In genomic region chr5:66503557-66504433, GRCm38 (mm10) we compare ENCODE assay signal across 12 mouse cellular contexts.
DNase-seq lines count a peak whose midpoint lies in the region; ATAC-seq and TF ChIP-seq lines count a peak whose summit lies in the region.
"Had no signal": no experiment of that assay in that cellular context is flagged by ENCODE, and none has a peak within 500 bp of the region (broad histone marks: within the 10 kb centered on the region; RNA-seq: fewer than 3 reads in every experiment).

No protein-coding gene starts in this region.

- intact Hi-C loops in heart, postnatal 36 days (cut with DNase I) = no loop called here

- H3K9me3 ChIP-seq in heart, embryonic 11.5 days (replicated peaks; ENCODE audit: control insufficient read depth, low read length) = no peaks in the 10 kb centered on the region
- no peaks in the 10 kb centered on the region for H3K9me3 ChIP-seq in embryonic facial prominence, embryonic 10.5 days
- H3K9me3 ChIP-seq in kidney, postnatal 0 days (replicated peaks; ENCODE audit: low read length) = no peaks in the 10 kb centered on the region
- H3K9me3 ChIP-seq in forebrain, postnatal 0 days (ENCODE audit: low read length) = no peaks in the 10 kb centered on the region
- H3K9me3 ChIP-seq: neural tube, embryonic 12.5 days had no signal

- peaks cover 14% of the 10 kb centered on the region for H3K4me1 ChIP-seq in heart, embryonic 11.5 days (ENCODE audit: control insufficient read depth, insufficient read depth, low read length)
- peaks cover 16% of the 10 kb centered on the region for H3K4me1 ChIP-seq in embryonic facial prominence, embryonic 10.5 days
- H3K4me1 ChIP-seq in kidney, postnatal 0 days (replicated peaks; ENCODE audit: insufficient read depth, low read length) = peaks cover 12% of the 10 kb centered on the region; the same call in 1 of the 2 replicates
- H3K4me1 ChIP-seq in forebrain, postnatal 0 days (ENCODE audit: insufficient read depth) = no peaks in the 10 kb centered on the region

- DNase-seq in heart, postnatal 36 days = no peak
- no peak for DNase-seq in embryonic facial prominence, embryonic 10.5 days (ENCODE audit: low spot score)
- DNase-seq in kidney, postnatal 0 days (ENCODE audit: low spot score) = peak; percentile 83
- peak; percentile 36 for DNase-seq in lung, postnatal 14 days
- DNase-seq in thymus, postnatal 0 days (ENCODE audit: low spot score) = no peak
- DNase-seq in cerebellum, postnatal 14 days = no peak
- no peak for DNase-seq in forebrain, postnatal 0 days
- DNase-seq: adrenal gland, postnatal 10 days; thymus, adult 18-20 months had no signal

- 43% methylated on average over 17 of the region's 17 CpGs for WGBS in heart, embryonic 11.5 days (ENCODE audit: insufficient replicate concordance)
- WGBS in embryonic facial prominence, embryonic 10.5 days = 43% methylated on average over 17 of the region's 17 CpGs
- 33% methylated on average over 17 of the region's 17 CpGs for WGBS in kidney, postnatal 0 days
- 71% methylated on average over 17 of the region's 17 CpGs for WGBS in forebrain, postnatal 0 days

- ATAC-seq in heart, embryonic 11.5 days (replicated peaks; ENCODE audit: insufficient number of reproducible peaks, low FRiP score, low TSS enrichment) = no peak
- peak; percentile 57; the same call in 1 of the 2 replicates for ATAC-seq in kidney, postnatal 0 days (replicated peaks; ENCODE audit: low FRiP score, low read depth)
- ATAC-seq in forebrain, postnatal 0 days = no peak
- ATAC-seq: CD4-positive, CD25-positive, alpha-beta regulatory T cell, adult 4 months had no signal

- TF ChIP-seq CTCF in kidney, postnatal 0 days (IDR thresholded peaks at IDR 0.05; ENCODE audit: low read depth) = no peak
- no peak for TF ChIP-seq CTCF in forebrain, postnatal 0 days (IDR thresholded peaks at IDR 0.05; ENCODE audit: low read depth)

- H3K27ac ChIP-seq in heart, embryonic 11.5 days (ENCODE audit: low read depth, low read length) = 0 out of 2 replicates have a peak overlapping the region, but pooled peaks have one; percentile 31
- peak overlapping the region; percentile 30; the same call in 1 of the 2 replicates for H3K27ac ChIP-seq in embryonic facial prominence, embryonic 10.5 days (replicated peaks)
- H3K27ac ChIP-seq in kidney, postnatal 0 days = peak overlapping the region; percentile 38
- no peak overlapping the region for H3K27ac ChIP-seq in forebrain, postnatal 0 days (ENCODE audit: low read depth, low read length)
- H3K27ac ChIP-seq: neural tube, embryonic 12.5 days had no signal

- H3K9ac ChIP-seq in heart, embryonic 11.5 days (ENCODE audit: low read depth, low read length) = peak overlapping the region; percentile 34; the same call in 1 of the 2 replicates
- H3K9ac ChIP-seq in kidney, postnatal 0 days (ENCODE audit: low read depth, low read length) = no peak overlapping the region
- no peak overlapping the region for H3K9ac ChIP-seq in forebrain, postnatal 0 days
- H3K9ac ChIP-seq: neural tube, embryonic 12.5 days had no signal

- H3K4me3 ChIP-seq in heart, embryonic 11.5 days (ENCODE audit: low read depth, low read length) = no peak overlapping the region
- no peak overlapping the region for H3K4me3 ChIP-seq in embryonic facial prominence, embryonic 10.5 days
- H3K4me3 ChIP-seq in kidney, postnatal 0 days (replicated peaks; ENCODE audit: low read depth, low read length) = no peak overlapping the region
- no peak overlapping the region for H3K4me3 ChIP-seq in forebrain, postnatal 0 days (ENCODE audit: low read depth, low read length)
- H3K4me3 ChIP-seq: neural tube, embryonic 12.5 days had no signal

- peak overlapping the region; percentile 29 for H3K4me2 ChIP-seq in heart, embryonic 11.5 days
- peak overlapping the region; percentile 30; the same call in 1 of the 2 replicates for H3K4me2 ChIP-seq in kidney, postnatal 0 days (ENCODE audit: low read length)
- no peak overlapping the region for H3K4me2 ChIP-seq in forebrain, postnatal 0 days (ENCODE audit: low read depth)
- H3K4me2 ChIP-seq: neural tube, embryonic 12.5 days had no signal

- H3K36me3 ChIP-seq in heart, embryonic 11.5 days (ENCODE audit: control insufficient read depth, insufficient read depth, low read length) = no peaks in the 10 kb centered on the region
- no peaks in the 10 kb centered on the region for H3K36me3 ChIP-seq in embryonic facial prominence, embryonic 10.5 days (replicated peaks)
- H3K36me3 ChIP-seq in kidney, postnatal 0 days (ENCODE audit: insufficient read depth, low read length) = no peaks in the 10 kb centered on the region
- no peaks in the 10 kb centered on the region for H3K36me3 ChIP-seq in forebrain, postnatal 0 days (ENCODE audit: insufficient read depth)
- H3K36me3 ChIP-seq: neural tube, embryonic 12.5 days had no signal

- H3K27me3 ChIP-seq in heart, embryonic 11.5 days (ENCODE audit: control insufficient read depth, insufficient read depth, low read length) = no peaks in the 10 kb centered on the region
- H3K27me3 ChIP-seq in embryonic facial prominence, embryonic 10.5 days (replicated peaks; ENCODE audit: low read depth, poor library complexity, severe bottlenecking) = no peaks in the 10 kb centered on the region
- no peaks in the 10 kb centered on the region for H3K27me3 ChIP-seq in kidney, postnatal 0 days (ENCODE audit: insufficient read depth, low read length)
- H3K27me3 ChIP-seq in forebrain, postnatal 0 days (ENCODE audit: insufficient read depth, low read length) = no peaks in the 10 kb centered on the region
- H3K27me3 ChIP-seq: neural tube, embryonic 12.5 days had no signal

Comparison
In these comparisons a context has a peak if more than half of its experiments do, and no peak if none do; other contexts are left out.
1. DNase-seq: peak in kidney, postnatal 0 days (single experiment) and lung, postnatal 14 days (single experiment); none in heart, postnatal 36 days (0 of 2), embryonic facial prominence, embryonic 10.5 days (single experiment), thymus, postnatal 0 days (single experiment), cerebellum, postnatal 14 days (0 of 2) and forebrain, postnatal 0 days (single experiment).